Mouse (Mus musculus) stomach, embryonic 15.5 days (tissue): ENCODE measurements around the gene Bpi. TPM values are rescaled to one million over a fixed set of nuclear protein-coding genes. Genes with fewer than 3 reads are reported as not detected.

Experiments used
- ATAC-seq: fragments of 200-750 bp; cut with Nextera tagmentation; 2 replicates; pipeline ENCODE4 v1.8.0; 2017; ENCODE audit warnings: low read depth, moderate number of reproducible peaks, moderate TSS enrichment; ENCODE audit not compliant: insufficient read depth, low FRiP score
- H3K27ac ChIP-seq: fragments of 300-500 bp; sonication (generic); 2 replicates; pipeline ENCODE4 v1.5.1; 2015; ENCODE audit warnings: mild to moderate bottlenecking, inconsistent platforms
- H3K27me3 ChIP-seq: fragments of 300-500 bp; sonication (generic); replicated peaks from 2 replicates; pipeline ENCODE4 v1.6.1; 2015; ENCODE audit warnings: inconsistent platforms
- H3K36me3 ChIP-seq: fragments of 300-500 bp; sonication (generic); 2 replicates; pipeline ENCODE4 v1.6.1; 2015; ENCODE audit warnings: inconsistent platforms
- H3K4me1 ChIP-seq: fragments of 300-500 bp; sonication (generic); 2 replicates; pipeline ENCODE4 v1.6.1; 2015; ENCODE audit warnings: inconsistent platforms
- H3K4me2 ChIP-seq: fragments of 300-500 bp; sonication (generic); 2 replicates; pipeline ENCODE4 v1.6.1; 2015; ENCODE audit warnings: mild to moderate bottlenecking, inconsistent platforms
- H3K4me3 ChIP-seq: fragments of 300-500 bp; sonication (generic); replicated peaks from 2 replicates; pipeline ENCODE4 v1.5.1; 2015; ENCODE audit warnings: inconsistent platforms
- H3K9ac ChIP-seq: fragments of 300-500 bp; sonication (generic); 2 replicates; pipeline ENCODE4 v1.6.1; 2015; ENCODE audit warnings: inconsistent platforms
- H3K9me3 ChIP-seq: fragments of 300-500 bp; sonication (generic); 2 replicates; pipeline ENCODE4 v1.6.1; 2016; ENCODE audit warnings: inconsistent platforms
- WGBS: fragments of 180-500 bp; shearing (Covaris S2); methylation state at CpG from one replicate; pipeline ENCODE4 v1.1.7; 2015; 5-methylcytosine and 5-hydroxymethylcytosine counted together
- polyA plus RNA-seq: library from polyadenylated mRNA; unstranded; fragments of >200 nt; fragmentation: Nextera tagmentation; extraction: Ambion mirVana; gene quantifications from 2 replicates; pipeline ENCODE4 v1.2.1, GENCODE M21; 2015

Gene Bpi
- polyA plus RNA-seq, 1 experiment from 2014 or later: not detected

GRCm38 (mm10) chr2:158275811-158276210, 17.9 kb downstream of the Bpi start:
- 60% methylated on average over 4 of the region's 4 CpGs for WGBS
- Histone ChIP-seq H3K4me1 (no peaks in the 10 kb centered on the region), H3K4me3 (no peak overlapping the region), H3K9ac (no peak overlapping the region), H3K4me2 (no peak overlapping the region), H3K36me3 (no peaks in the 10 kb centered on the region), H3K9me3 (no peaks in the 10 kb centered on the region), H3K27me3 (no peaks in the 10 kb centered on the region), H3K27ac (no peak overlapping the region)
- ATAC-seq: no peak

DNA sequence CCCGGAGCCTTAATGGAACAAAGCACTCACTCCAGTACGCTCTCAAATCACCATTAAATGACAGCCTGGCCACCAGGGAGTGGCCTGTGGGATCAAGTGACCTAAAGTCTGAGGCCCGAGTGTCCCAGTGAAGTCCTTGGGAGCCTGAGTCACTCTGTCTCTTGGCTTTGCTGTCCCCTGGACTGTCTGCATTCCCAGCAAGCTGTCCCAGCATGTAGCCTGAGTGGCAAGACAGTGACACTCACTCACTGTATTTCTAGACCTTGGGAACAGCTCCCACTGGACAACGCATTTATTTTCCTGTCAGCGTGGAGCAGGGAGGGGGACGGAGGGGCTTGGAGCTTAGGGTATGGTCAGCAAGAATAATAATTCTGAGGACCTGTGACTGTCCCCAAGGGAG, 18.6 kb downstream of the Bpi start:
- Histone ChIP-seq H3K27ac (no peak overlapping the region), H3K9me3 (no peaks in the 10 kb centered on the region), H3K36me3 (no peaks in the 10 kb centered on the region), H3K9ac (no peak overlapping the region), H3K4me1 (no peaks in the 10 kb centered on the region), H3K27me3 (no peaks in the 10 kb centered on the region), H3K4me2 (no peak overlapping the region), H3K4me3 (no peak overlapping the region)
- no peak for ATAC-seq
- WGBS: 63% methylated on average over 6 of the region's 6 CpGs

DNA sequence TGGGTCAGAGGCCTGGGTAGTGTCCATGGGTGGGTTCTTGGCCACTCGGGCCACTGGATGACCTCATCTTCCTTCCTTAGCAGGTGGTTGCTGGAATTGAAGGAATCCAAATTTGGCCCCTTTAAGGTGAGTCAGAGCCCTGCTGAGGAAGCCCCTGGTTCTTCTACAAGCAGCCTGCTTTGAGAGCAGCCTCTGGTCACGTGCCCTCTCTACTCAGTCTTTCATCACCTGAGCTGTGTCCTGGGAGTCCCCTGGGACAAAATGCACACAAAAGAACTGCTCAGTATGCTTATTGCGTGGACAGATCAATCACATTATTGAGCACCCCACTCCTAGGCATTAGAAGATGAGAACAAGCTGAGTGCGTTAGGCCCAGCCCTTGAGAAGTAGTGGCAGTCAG, 19.0 kb downstream of the Bpi start:
- ATAC-seq: no peak

GRCm38 (mm10) chr2:158279656-158280055, 21.8 kb downstream of the Bpi start:
- WGBS: 86% methylated on average over 4 of the region's 4 CpGs
- no peak for ATAC-seq
- H3K36me3 ChIP-seq: no peaks in the 10 kb centered on the region

More for the DNA sequence above, 19.0 kb downstream of the Bpi start:
- H3K36me3 ChIP-seq: no peaks in the 10 kb centered on the region
- no peak overlapping the region for H3K4me3 ChIP-seq
- H3K9me3 ChIP-seq: no peaks in the 10 kb centered on the region
- no peak overlapping the region for H3K9ac ChIP-seq
- H3K27ac ChIP-seq: no peak overlapping the region
- H3K4me2 ChIP-seq: no peak overlapping the region
- no peaks in the 10 kb centered on the region for H3K4me1 ChIP-seq
- WGBS: 86% methylated on average over 4 of the region's 4 CpGs
- H3K27me3 ChIP-seq: no peaks in the 10 kb centered on the region

GRCm38 (mm10) chr2:158281497-158282205, 23.8 kb downstream of the Bpi start:
- H3K4me1 ChIP-seq: no peaks in the 10 kb centered on the region
- H3K27me3 ChIP-seq: no peaks in the 10 kb centered on the region
- 56% methylated on average over 16 of the region's 16 CpGs for WGBS
- no peak overlapping the region for H3K4me2 ChIP-seq
- H3K9me3 ChIP-seq: no peaks in the 10 kb centered on the region
- H3K9ac ChIP-seq: no peak overlapping the region
- no peaks in the 10 kb centered on the region for H3K36me3 ChIP-seq
- no peak for ATAC-seq
- no peak overlapping the region for H3K27ac ChIP-seq
- no peak overlapping the region for H3K4me3 ChIP-seq

More at GRCm38 (mm10) chr2:158279656-158280055, 21.8 kb downstream of the Bpi start:
- H3K9ac ChIP-seq: no peak overlapping the region
- H3K4me3 ChIP-seq: no peak overlapping the region
- H3K27me3 ChIP-seq: no peaks in the 10 kb centered on the region
- no peak overlapping the region for H3K4me2 ChIP-seq
- no peak overlapping the region for H3K27ac ChIP-seq
- no peaks in the 10 kb centered on the region for H3K9me3 ChIP-seq
- no peaks in the 10 kb centered on the region for H3K4me1 ChIP-seq

GRCm38 (mm10) chr2:158283136-158283535, 25.2 kb downstream of the Bpi start:
- Histone ChIP-seq H3K4me2 (no peak overlapping the region), H3K27ac (no peak overlapping the region), H3K4me1 (no peaks in the 10 kb centered on the region), H3K9me3 (no peaks in the 10 kb centered on the region), H3K4me3 (no peak overlapping the region), H3K27me3 (no peaks in the 10 kb centered on the region), H3K9ac (no peak overlapping the region), H3K36me3 (no peaks in the 10 kb centered on the region)
- no peak for ATAC-seq
- WGBS: 69% methylated on average over 7 of the region's 7 CpGs

- Histone ChIP-seq H3K9ac (no peak overlapping the region), H3K9me3 (no peaks in the 10 kb centered on the region), H3K27me3 (no peaks in the 10 kb centered on the region), H3K27ac (no peak overlapping the region), H3K4me3 (no peak overlapping the region), H3K4me2 (no peak overlapping the region), H3K36me3 (no peaks in the 10 kb centered on the region), H3K4me1 (no peaks in the 10 kb centered on the region)
- ATAC-seq: no peak
- WGBS: 71% methylated on average over 6 of the region's 6 CpGs
Observed at GRCm38 (mm10) chr2:158283771-158284170, 25.9 kb downstream of the Bpi start.

- no peak overlapping the region for H3K9ac ChIP-seq
- no peak overlapping the region for H3K4me3 ChIP-seq
- no peaks in the 10 kb centered on the region for H3K36me3 ChIP-seq
- no peak overlapping the region for H3K4me2 ChIP-seq
- no peak for ATAC-seq
- H3K4me1 ChIP-seq: no peaks in the 10 kb centered on the region
- 26% methylated on average over 11 of the region's 11 CpGs for WGBS
- H3K27me3 ChIP-seq: no peaks in the 10 kb centered on the region
- no peak overlapping the region for H3K27ac ChIP-seq
- no peaks in the 10 kb centered on the region for H3K9me3 ChIP-seq
Observed at GRCm38 (mm10) chr2:158284571-158284970, 26.7 kb downstream of the Bpi start.

DNA sequence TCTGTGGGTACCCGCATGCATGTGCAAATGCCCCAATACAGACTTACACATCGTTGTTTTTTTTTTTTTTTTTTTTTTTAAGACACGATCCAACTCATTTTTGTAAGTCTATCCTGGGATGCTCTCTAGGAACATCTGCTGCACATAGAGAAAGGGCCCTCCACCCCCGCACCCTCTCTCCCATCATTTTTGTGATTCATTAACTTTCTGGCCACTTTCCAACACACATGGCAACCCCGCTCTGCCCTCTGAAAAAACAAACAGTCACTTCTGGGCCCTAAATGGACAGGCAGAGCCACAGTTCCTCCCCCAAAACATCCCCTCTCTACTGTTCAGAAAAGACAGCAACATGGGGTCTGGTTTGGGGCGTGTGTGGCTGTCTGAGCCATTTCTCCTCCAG, 27.8 kb downstream of the Bpi start:
- H3K36me3 ChIP-seq: no peaks in the 10 kb centered on the region
- ATAC-seq: no peak
- H3K27me3 ChIP-seq: no peaks in the 10 kb centered on the region
- 60% methylated on average over 5 of the region's 6 CpGs for WGBS
- no peak overlapping the region for H3K27ac ChIP-seq
- H3K9me3 ChIP-seq: no peaks in the 10 kb centered on the region
- H3K4me2 ChIP-seq: no peak overlapping the region
- H3K4me1 ChIP-seq: no peaks in the 10 kb centered on the region
- no peak overlapping the region for H3K9ac ChIP-seq
- H3K4me3 ChIP-seq: no peak overlapping the region

GRCm38 (mm10) chr2:158295700-158296099, 37.8 kb downstream of the Bpi start:
- H3K9me3 ChIP-seq: no peaks in the 10 kb centered on the region

DNA sequence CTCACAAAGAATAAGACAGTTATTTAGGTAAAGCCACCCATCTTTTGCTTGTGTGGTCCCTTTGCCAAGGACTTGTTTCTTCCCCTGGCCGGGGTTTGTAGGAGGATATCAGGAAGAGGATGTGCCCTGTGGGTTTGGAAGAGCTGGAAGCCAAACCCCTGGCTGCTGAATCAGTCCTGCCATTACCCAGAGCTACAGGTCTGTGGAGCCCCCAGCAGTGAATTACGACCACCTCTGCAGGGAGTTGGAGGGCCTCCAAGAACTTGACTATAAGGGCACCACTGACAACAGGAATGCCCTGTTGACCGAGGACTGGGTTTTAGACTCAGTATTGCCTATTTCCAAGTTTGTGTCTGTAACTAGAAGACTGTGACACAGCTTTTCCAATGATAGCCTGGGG, 41.3 kb downstream of the Bpi start:
- Histone ChIP-seq H3K9ac (no peak overlapping the region), H3K9me3 (no peaks in the 10 kb centered on the region), H3K4me2 (no peak overlapping the region), H3K4me1 (no peaks in the 10 kb centered on the region), H3K36me3 (no peaks in the 10 kb centered on the region), H3K27me3 (no peaks in the 10 kb centered on the region), H3K4me3 (no peak overlapping the region), H3K27ac (no peak overlapping the region)
- WGBS: 91% methylated on average over 3 of the region's 3 CpGs
- no peak for ATAC-seq

More at GRCm38 (mm10) chr2:158295700-158296099, 37.8 kb downstream of the Bpi start:
- H3K36me3 ChIP-seq: no peaks in the 10 kb centered on the region
- WGBS: 59% methylated on average over 9 of the region's 9 CpGs
- no peak overlapping the region for H3K4me2 ChIP-seq
- H3K4me3 ChIP-seq: no peak overlapping the region
- no peak for ATAC-seq
- H3K27ac ChIP-seq: no peak overlapping the region
- no peaks in the 10 kb centered on the region for H3K4me1 ChIP-seq
- no peaks in the 10 kb centered on the region for H3K27me3 ChIP-seq
- H3K9ac ChIP-seq: no peak overlapping the region

DNA sequence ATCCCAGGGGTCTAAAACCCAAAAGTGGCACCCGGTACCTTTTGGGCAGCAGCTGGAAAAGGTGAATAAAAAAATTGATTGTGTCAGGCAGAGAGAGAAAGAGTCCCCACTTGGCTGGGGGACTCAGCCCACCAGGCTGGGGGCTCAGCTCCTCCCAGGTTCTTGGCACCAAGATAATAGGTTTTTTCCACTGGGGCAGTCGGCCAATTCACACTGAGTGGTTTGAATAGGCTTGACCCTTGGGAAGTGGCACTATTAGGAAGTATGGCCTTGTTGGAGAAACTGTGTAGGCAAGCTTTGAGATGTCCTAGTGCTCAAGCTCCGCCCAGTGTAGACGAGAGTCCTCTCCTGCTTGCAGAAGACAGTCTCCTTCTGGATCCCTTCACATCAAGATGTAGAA, 41.8 kb downstream of the Bpi start:
- ATAC-seq: no peak
- 78% methylated on average over 4 of the region's 4 CpGs for WGBS
- no peak overlapping the region for H3K27ac ChIP-seq
- H3K9ac ChIP-seq: no peak overlapping the region
- no peaks in the 10 kb centered on the region for H3K36me3 ChIP-seq
- no peak overlapping the region for H3K4me2 ChIP-seq
- no peaks in the 10 kb centered on the region for H3K4me1 ChIP-seq
- no peak overlapping the region for H3K4me3 ChIP-seq
- H3K9me3 ChIP-seq: no peaks in the 10 kb centered on the region
- no peaks in the 10 kb centered on the region for H3K27me3 ChIP-seq

DNA sequence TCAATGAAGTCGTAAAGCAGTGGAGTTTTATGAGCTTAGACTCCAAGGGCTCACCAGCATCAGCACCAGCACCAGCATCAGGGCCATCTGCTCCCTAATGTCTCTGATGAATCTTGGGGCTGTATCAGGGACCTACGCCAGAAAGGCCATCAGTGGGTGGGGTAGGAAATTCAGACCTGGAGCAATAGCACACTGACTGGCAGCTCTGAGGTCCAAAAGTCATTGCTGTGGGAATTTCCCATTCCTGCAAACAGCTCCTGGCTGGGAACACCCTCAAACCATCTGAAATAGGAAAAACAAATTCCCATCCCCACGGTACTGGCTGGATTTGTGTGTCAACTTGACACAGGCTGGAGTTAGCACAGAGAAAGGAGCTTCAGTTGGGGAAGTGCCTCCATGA, 44.9 kb downstream of the Bpi start:
- Histone ChIP-seq H3K27me3 (no peaks in the 10 kb centered on the region), H3K4me3 (no peak overlapping the region), H3K9me3 (no peaks in the 10 kb centered on the region), H3K9ac (no peak overlapping the region), H3K4me1 (0 out of 2 replicates have a peak, but pooled peaks cover 6% of the 10 kb centered on the region), H3K4me2 (no peak overlapping the region), H3K27ac (no peak overlapping the region), H3K36me3 (no peaks in the 10 kb centered on the region)
- 63% methylated on average over 3 of the region's 3 CpGs for WGBS
- no peak for ATAC-seq
